ENCODE assay signal across 21 mouse cellular contexts in the genomic region with DNA sequence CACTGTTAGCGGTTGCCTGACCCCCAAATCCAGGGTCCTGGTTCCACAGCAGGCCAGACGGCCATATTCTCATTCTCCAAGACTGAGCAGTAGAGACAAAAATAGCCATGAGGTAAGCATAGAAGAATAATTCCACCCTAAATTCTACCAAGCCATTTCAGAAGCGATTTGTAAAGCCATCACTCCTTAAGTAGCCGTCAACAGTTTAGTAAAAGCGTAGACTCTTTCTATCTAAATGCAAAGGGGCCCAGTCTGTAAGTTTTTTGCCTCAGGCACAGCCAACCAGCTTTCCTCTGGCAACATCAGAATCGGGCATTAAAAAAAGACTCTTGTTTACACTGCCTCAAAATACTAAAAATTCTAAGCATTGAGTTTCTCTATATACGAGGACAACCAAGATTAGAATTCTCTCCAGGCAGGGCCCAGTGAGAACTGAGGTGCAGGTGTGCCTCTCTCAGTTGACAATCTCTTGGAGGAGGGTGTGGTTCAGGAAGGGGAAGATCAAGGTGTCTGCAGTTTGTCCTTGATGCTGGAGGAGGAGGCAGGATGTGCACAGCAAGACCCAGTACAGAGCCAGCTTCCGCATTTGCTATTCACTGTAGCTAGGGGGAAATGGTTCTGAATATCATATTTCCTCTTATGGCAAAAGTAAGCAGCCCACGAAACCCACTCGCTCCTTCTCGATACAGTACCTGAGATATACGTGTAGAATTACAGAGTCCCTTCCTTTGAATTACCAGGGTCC. TPM values are rescaled to one million over a fixed set of nuclear protein-coding genes. Genes with fewer than 3 reads are reported as not detected.
DNase-seq lines count a peak whose midpoint lies in the region; ATAC-seq and TF ChIP-seq lines count a peak whose summit lies in the region.
"Had no signal": no experiment of that assay in that cellular context is flagged by ENCODE, and none has a peak within 500 bp of the region (broad histone marks: within the 10 kb centered on the region; RNA-seq: fewer than 3 reads in every experiment).

No protein-coding gene starts in this region.

- H3K9me3 ChIP-seq in heart, embryonic 13.5 days: no peaks in the 10 kb centered on the region
- no peaks in the 10 kb centered on the region for H3K9me3 ChIP-seq in hindbrain, postnatal 0 days (ENCODE audit: low read length)
- H3K9me3 ChIP-seq: forebrain, embryonic 13.5 days; heart, embryonic 10.5 days; liver, embryonic 13.5 days; lung, embryonic 15.5 days; midbrain, embryonic 15.5 days had no signal

- no peak for TF ChIP-seq CTCF in hindbrain, postnatal 0 days (IDR thresholded peaks at IDR 0.05; ENCODE audit: low read depth)

- no peak for DNase-seq in heart, postnatal 25 days (ENCODE audit: low spot score)
- peak; percentile 47 for DNase-seq in R1 (ENCODE audit: low read depth, low spot score)
- DNase-seq in thymus, postnatal 14 days: peak; percentile 51
- DNase-seq in natural killer cell, adult 2 months (ENCODE audit: low spot score in 2 of 2): no peak
- no peak for DNase-seq in hindbrain, postnatal 0 days (ENCODE audit: low spot score)
- DNase-seq in embryo, embryonic 9.5 days (ENCODE audit: extremely low spot score): no peak
- DNase-seq: adrenal gland, postnatal 36 days; cerebellum, adult 9-10 months; gastrocnemius, postnatal 36 days; heart, postnatal 4 days; kidney, adult 9 months; liver, embryonic 13.5 days; right cerebral cortex, adult 18-20 months had no signal

- peak overlapping the region; percentile 45 for H3K27ac ChIP-seq in heart, embryonic 13.5 days (replicated peaks)
- H3K27ac ChIP-seq in hindbrain, postnatal 0 days: no peak overlapping the region
- H3K27ac ChIP-seq: forebrain, embryonic 13.5 days; heart, embryonic 10.5 days; liver, embryonic 13.5 days; lung, embryonic 15.5 days; macrophage; midbrain, embryonic 15.5 days; stomach, postnatal 0 days had no signal

- WGBS in heart, embryonic 13.5 days: 57% methylated on average over 12 of the region's 12 CpGs
- WGBS in hindbrain, postnatal 0 days: 86% methylated on average over 12 of the region's 12 CpGs

- H3K9ac ChIP-seq in heart, embryonic 13.5 days: no peak overlapping the region
- no peak overlapping the region for H3K9ac ChIP-seq in hindbrain, postnatal 0 days (replicated peaks; ENCODE audit: low read length)
- H3K9ac ChIP-seq: forebrain, embryonic 13.5 days; liver, embryonic 13.5 days; lung, embryonic 15.5 days; midbrain, embryonic 15.5 days had no signal

- peaks cover 21% of the 10 kb centered on the region for H3K4me1 ChIP-seq in heart, embryonic 13.5 days
- H3K4me1 ChIP-seq in hindbrain, postnatal 0 days (ENCODE audit: insufficient read depth, low read length): no peaks in the 10 kb centered on the region
- H3K4me1 ChIP-seq: liver, embryonic 13.5 days had no signal

- no peaks in the 10 kb centered on the region for H3K27me3 ChIP-seq in heart, embryonic 13.5 days (replicated peaks)
- H3K27me3 ChIP-seq in hindbrain, postnatal 0 days (ENCODE audit: insufficient read depth, low read length): no peaks in the 10 kb centered on the region
- H3K27me3 ChIP-seq: forebrain, embryonic 13.5 days; liver, embryonic 13.5 days; midbrain, embryonic 15.5 days had no signal

- no peaks in the 10 kb centered on the region for H3K36me3 ChIP-seq in heart, embryonic 13.5 days
- no peaks in the 10 kb centered on the region for H3K36me3 ChIP-seq in hindbrain, postnatal 0 days (ENCODE audit: insufficient read depth, low read length)
- H3K36me3 ChIP-seq: heart, embryonic 10.5 days; liver, embryonic 13.5 days; lung, embryonic 15.5 days; midbrain, embryonic 15.5 days had no signal

- no peak overlapping the region for H3K4me3 ChIP-seq in heart, embryonic 13.5 days
- no peak overlapping the region for H3K4me3 ChIP-seq in hindbrain, postnatal 0 days (ENCODE audit: low read length)
- H3K4me3 ChIP-seq: forebrain, embryonic 13.5 days; heart, embryonic 10.5 days; liver, embryonic 13.5 days; lung, embryonic 15.5 days; midbrain, embryonic 15.5 days had no signal

- H3K4me2 ChIP-seq in heart, embryonic 13.5 days: no peak overlapping the region
- no peak overlapping the region for H3K4me2 ChIP-seq in hindbrain, postnatal 0 days (ENCODE audit: low read depth, low read length)
- H3K4me2 ChIP-seq: forebrain, embryonic 13.5 days; liver, embryonic 13.5 days; lung, embryonic 15.5 days; midbrain, embryonic 15.5 days had no signal

- intact Hi-C loops in heart, postnatal 25 days (cut with DNase I): no loop called here

- ATAC-seq in heart, embryonic 13.5 days (ENCODE audit: extremely low read depth, insufficient number of reproducible peaks, low FRiP score, low TSS enrichment): no peak
- peak; percentile 70 for ATAC-seq in inflammation-experienced regulatory T-cells, adult 6 months
- ATAC-seq in hindbrain, postnatal 0 days: no peak
- ATAC-seq: forebrain, embryonic 13.5 days; midbrain, embryonic 15.5 days had no signal

RNA-seq across cellular contexts. Expression of gene Adar, which starts 42.1 kb away (rescaled TPM):
- polyA plus RNA-seq in heart, embryonic 13.5 days (2015; fragmentation: Nextera tagmentation; extraction: Ambion mirVana): 7.5 and 7.8 TPM in 2 replicates
- 10 to 100 TPM; 10.8 to 12.2 TPM for total RNA-seq in heart, postnatal 25 days (2021)
- 10 to 100 TPM; 48.4 to 57.6 (median 56.6) TPM for polyA plus RNA-seq in inflammation-experienced regulatory T-cells, adult 6 months (2017; shearing (Covaris generic))
- 73.6 and 78.0 TPM in 2 replicates for total RNA-seq in hindbrain, postnatal 0 days (2014; rRNA removed)
- 17.3 and 17.9 TPM in 2 replicates for polyA plus RNA-seq in hindbrain, postnatal 0 days (2015; fragmentation: Nextera tagmentation; extraction: Ambion mirVana)

Comparison
In these comparisons a context has a peak if more than half of its experiments do, and no peak if none do; other contexts are left out.
1. DNase-seq: peak in R1 (single experiment) and thymus, postnatal 14 days (single experiment); none in heart, postnatal 25 days (single experiment), natural killer cell, adult 2 months (0 of 2), hindbrain, postnatal 0 days (single experiment) and embryo, embryonic 9.5 days (single experiment).